Mouse (Mus musculus): Measurements from ENCODE around the gene Hoxd10. TPM values are rescaled to one million over a fixed set of nuclear protein-coding genes. Genes with fewer than 3 reads are reported as not detected.

Gene Hoxd10
- polyA plus RNA-seq, 1 experiment from 2014 or later: not detected

DNA sequence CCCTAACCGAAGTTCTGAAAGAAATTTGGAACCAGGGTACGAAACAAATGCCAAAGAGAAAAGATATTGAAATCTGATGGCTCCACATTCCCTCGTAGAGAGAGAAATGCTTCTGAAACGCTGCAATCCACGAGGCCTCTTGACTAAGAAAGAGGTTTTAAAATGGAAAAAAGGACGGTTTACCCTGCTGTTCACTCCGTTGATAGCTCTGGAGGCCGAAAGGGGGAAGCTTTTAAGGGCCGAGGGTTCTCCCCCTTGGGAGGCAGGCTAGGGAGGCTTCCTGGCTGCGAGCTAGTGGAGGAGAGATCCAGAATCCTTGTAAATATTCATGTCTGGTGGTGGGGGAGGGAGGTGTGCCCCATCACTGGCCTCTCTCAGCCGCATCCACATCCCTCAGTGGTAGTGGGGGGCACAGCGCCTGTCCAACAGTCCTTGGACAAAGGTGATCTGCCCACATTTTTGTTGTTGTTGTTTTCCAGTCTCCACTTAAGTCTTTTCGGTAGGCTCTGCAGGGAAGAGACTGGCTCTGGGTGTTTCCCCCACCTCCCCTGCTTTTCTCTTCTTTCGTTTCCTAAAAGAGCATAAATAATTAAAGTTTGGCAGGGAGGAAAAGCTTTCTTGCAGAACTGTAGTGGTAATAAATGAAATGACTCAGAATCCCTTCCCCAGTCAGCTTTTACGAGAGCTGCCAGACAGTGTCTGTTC lies 12.7 kb upstream of the Hoxd10 start, which contains the start of gene Hoxd11:
TSS of gene Hoxd11 (plus strand) at position 667 of the 705 bp plus-strand sequence.
- no peaks in the 10 kb centered on the region for H3K4me1 ChIP-seq (ENCODE audit: control insufficient read depth, insufficient read depth, low read length)
- no peak within 1 kb of the TSS for H3K9ac ChIP-seq (ENCODE audit: low read length)
- H3K4me3 ChIP-seq (ENCODE audit: low read length): no peak within 1 kb of the TSS
- ATAC-seq (replicated peaks; ENCODE audit: extremely low read depth, insufficient read depth, low FRiP score): no peak
- H3K27me3 ChIP-seq (ENCODE audit: control insufficient read depth, insufficient read depth, low read length): peaks cover 99% of the 10 kb centered on the region
- no peaks in the 10 kb centered on the region for H3K36me3 ChIP-seq (ENCODE audit: control insufficient read depth, insufficient read depth)
- no peaks in the 10 kb centered on the region for H3K9me3 ChIP-seq (replicated peaks; ENCODE audit: control insufficient read depth, low read length)
- H3K4me2 ChIP-seq (ENCODE audit: low read depth, low read length): no peak within 1 kb of the TSS
- H3K27ac ChIP-seq (ENCODE audit: low read length): no peak within 1 kb of the TSS
- 2% methylated on average over 15 of the region's 15 CpGs for WGBS

GRCm38 (mm10) chr2:74679596-74679971 lies 12.1 kb upstream of the Hoxd10 start:
- Histone ChIP-seq H3K4me3 (ENCODE audit: low read length) (no peak overlapping the region), H3K36me3 (ENCODE audit: control insufficient read depth, insufficient read depth) (no peaks in the 10 kb centered on the region), H3K27ac (ENCODE audit: low read length) (no peak overlapping the region), H3K9ac (ENCODE audit: low read length) (no peak overlapping the region), H3K9me3 (replicated peaks; ENCODE audit: control insufficient read depth, low read length) (no peaks in the 10 kb centered on the region), H3K4me1 (ENCODE audit: control insufficient read depth, insufficient read depth, low read length) (no peaks in the 10 kb centered on the region), H3K27me3 (ENCODE audit: control insufficient read depth, insufficient read depth, low read length) (peaks cover 99% of the 10 kb centered on the region), H3K4me2 (ENCODE audit: low read depth, low read length) (no peak overlapping the region)
- under 1% methylated on average over 26 of the region's 26 CpGs for WGBS
- no peak for ATAC-seq (replicated peaks; ENCODE audit: extremely low read depth, insufficient read depth, low FRiP score)

DNA sequence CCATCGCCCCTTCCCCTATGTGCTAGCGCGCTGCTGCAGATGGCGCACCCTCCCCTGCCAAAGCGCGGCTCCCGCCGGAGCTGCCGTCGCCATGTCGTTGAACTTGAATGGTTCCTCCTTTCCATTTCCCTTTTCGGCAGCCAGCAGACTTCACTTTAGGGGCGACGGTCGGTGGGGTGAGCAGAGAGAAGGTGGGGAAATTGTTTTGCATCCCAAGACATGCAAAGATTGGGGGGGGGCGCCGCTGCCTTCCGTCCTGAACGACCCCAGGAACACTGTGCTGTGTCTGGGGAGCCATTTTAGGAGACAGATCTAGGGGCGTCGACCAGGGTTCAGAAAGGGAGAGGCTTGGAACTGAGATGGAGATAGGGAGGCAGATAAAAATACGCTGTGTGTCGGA lies 11.7 kb upstream of the Hoxd10 start:
- no peak overlapping the region for H3K9ac ChIP-seq (ENCODE audit: low read length)
- no peaks in the 10 kb centered on the region for H3K4me1 ChIP-seq (ENCODE audit: control insufficient read depth, insufficient read depth, low read length)
- H3K4me2 ChIP-seq (ENCODE audit: low read depth, low read length): no peak overlapping the region
- H3K27ac ChIP-seq (ENCODE audit: low read length): no peak overlapping the region
- no peaks in the 10 kb centered on the region for H3K36me3 ChIP-seq (ENCODE audit: control insufficient read depth, insufficient read depth)
- WGBS: 2% methylated on average over 23 of the region's 23 CpGs
- H3K27me3 ChIP-seq (ENCODE audit: control insufficient read depth, insufficient read depth, low read length): peaks cover 99% of the 10 kb centered on the region
- no peaks in the 10 kb centered on the region for H3K9me3 ChIP-seq (replicated peaks; ENCODE audit: control insufficient read depth, low read length)
- no peak overlapping the region for H3K4me3 ChIP-seq (ENCODE audit: low read length)
- no peak for ATAC-seq (replicated peaks; ENCODE audit: extremely low read depth, insufficient read depth, low FRiP score)

DNA sequence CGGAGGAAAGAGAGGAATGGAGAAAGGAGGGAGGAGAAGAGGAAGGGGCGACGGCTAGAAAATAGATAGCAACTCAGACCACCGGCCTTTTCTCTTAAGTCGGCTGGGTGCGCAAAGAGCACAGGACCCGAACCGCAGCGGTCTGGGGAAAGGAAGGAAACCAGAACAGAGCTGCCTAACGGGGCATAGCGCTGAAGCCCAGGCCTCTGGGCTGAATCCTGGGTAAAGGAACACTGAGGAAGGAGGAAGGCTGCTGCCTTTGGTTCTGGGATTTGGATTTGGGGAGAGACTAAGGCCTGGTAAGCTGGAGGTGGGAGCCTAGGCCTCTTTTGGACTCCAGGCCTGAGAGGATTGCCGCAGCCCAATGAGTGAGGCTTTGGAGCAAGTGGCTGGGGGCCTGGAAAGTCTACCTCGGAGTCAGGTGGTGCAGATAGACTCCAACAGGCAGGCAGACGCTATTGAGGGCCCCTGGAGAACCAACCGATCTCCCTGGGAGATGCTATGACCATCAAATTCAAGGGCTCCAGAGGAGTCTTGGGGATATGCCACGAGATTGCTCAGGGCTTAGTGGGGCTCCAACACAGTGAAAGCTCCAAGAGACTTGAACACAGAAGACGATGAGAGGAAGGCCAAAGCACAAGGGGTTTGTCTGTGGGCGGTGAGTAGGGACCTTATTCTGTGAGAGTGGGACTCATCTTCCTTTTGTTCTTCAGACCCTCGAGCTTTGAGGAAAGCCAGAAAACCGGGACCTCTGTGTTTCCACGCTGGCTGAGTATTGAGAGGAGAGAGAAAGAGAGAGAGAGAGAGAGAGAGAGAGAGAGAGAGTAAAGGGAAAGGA lies 10.9 kb upstream of the Hoxd10 start:
- Histone ChIP-seq H3K4me2 (ENCODE audit: low read depth, low read length) (no peak overlapping the region), H3K36me3 (ENCODE audit: control insufficient read depth, insufficient read depth) (no peaks in the 10 kb centered on the region), H3K9me3 (replicated peaks; ENCODE audit: control insufficient read depth, low read length) (no peaks in the 10 kb centered on the region), H3K9ac (ENCODE audit: low read length) (no peak overlapping the region), H3K4me3 (ENCODE audit: low read length) (no peak overlapping the region), H3K4me1 (ENCODE audit: control insufficient read depth, insufficient read depth, low read length) (no peaks in the 10 kb centered on the region), H3K27ac (ENCODE audit: low read length) (no peak overlapping the region), H3K27me3 (ENCODE audit: control insufficient read depth, insufficient read depth, low read length) (peaks cover 98% of the 10 kb centered on the region)
- 2% methylated on average over 21 of the region's 21 CpGs for WGBS
- ATAC-seq (replicated peaks; ENCODE audit: extremely low read depth, insufficient read depth, low FRiP score): no peak

- H3K4me1 ChIP-seq (ENCODE audit: control insufficient read depth, insufficient read depth, low read length): no peaks in the 10 kb centered on the region
- WGBS: under 1% methylated on average over 69 of the region's 78 CpGs
- no peak overlapping the region for H3K9ac ChIP-seq (ENCODE audit: low read length)
- no peaks in the 10 kb centered on the region for H3K36me3 ChIP-seq (ENCODE audit: control insufficient read depth, insufficient read depth)
- H3K27me3 ChIP-seq (ENCODE audit: control insufficient read depth, insufficient read depth, low read length): peaks cover 93% of the 10 kb centered on the region
- no peak overlapping the region for H3K27ac ChIP-seq (ENCODE audit: low read length)
- no peaks in the 10 kb centered on the region for H3K9me3 ChIP-seq (replicated peaks; ENCODE audit: control insufficient read depth, low read length)
- H3K4me3 ChIP-seq (ENCODE audit: low read length): peak overlapping the region; percentile 30
- H3K4me2 ChIP-seq (ENCODE audit: low read depth, low read length): peak overlapping the region; percentile 25
- ATAC-seq (replicated peaks; ENCODE audit: extremely low read depth, insufficient read depth, low FRiP score): no peak
Observed at GRCm38 (mm10) chr2:74681594-74682531, 9.9 kb upstream of the Hoxd10 start.

GRCm38 (mm10) chr2:74682796-74683195 lies 8.9 kb upstream of the Hoxd10 start:
- Histone ChIP-seq H3K4me1 (ENCODE audit: control insufficient read depth, insufficient read depth, low read length) (no peaks in the 10 kb centered on the region), H3K9ac (ENCODE audit: low read length) (no peak overlapping the region), H3K27me3 (ENCODE audit: control insufficient read depth, insufficient read depth, low read length) (peaks cover 93% of the 10 kb centered on the region), H3K4me2 (ENCODE audit: low read depth, low read length) (peak overlapping the region; percentile 25), H3K36me3 (ENCODE audit: control insufficient read depth, insufficient read depth) (no peaks in the 10 kb centered on the region), H3K4me3 (ENCODE audit: low read length) (peak overlapping the region; percentile 30), H3K9me3 (replicated peaks; ENCODE audit: control insufficient read depth, low read length) (no peaks in the 10 kb centered on the region), H3K27ac (ENCODE audit: low read length) (no peak overlapping the region)
- 2% methylated on average over 38 of the region's 51 CpGs for WGBS
- ATAC-seq (replicated peaks; ENCODE audit: extremely low read depth, insufficient read depth, low FRiP score): no peak

DNA sequence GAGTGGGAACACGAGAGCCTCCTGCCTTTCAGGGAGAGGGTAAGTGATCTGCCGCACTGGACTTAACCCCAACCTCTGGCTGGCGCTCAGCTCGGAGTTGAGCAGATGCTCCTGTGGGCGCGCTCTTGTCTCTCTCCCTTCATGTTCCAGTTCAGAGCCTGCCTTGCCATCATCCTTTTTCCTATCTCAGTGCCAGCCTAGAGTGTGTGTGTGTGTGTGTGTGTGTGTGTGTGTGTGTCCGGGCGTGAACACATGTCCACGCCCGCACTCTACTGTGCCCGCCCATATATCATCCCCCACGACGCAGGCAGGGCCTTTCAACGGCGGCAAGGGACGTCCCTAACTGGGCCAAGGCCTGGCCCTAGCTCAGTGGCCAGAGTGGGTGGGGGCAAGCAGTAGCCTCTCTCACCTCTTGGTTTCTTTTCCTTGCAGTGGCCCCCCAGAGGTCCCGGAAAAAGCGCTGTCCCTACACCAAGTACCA lies 8.2 kb upstream of the Hoxd10 start:
- Histone ChIP-seq H3K27ac (ENCODE audit: low read length) (no peak overlapping the region), H3K4me2 (ENCODE audit: low read depth, low read length) (no peak overlapping the region), H3K27me3 (ENCODE audit: control insufficient read depth, insufficient read depth, low read length) (peaks cover 91% of the 10 kb centered on the region), H3K9ac (ENCODE audit: low read length) (no peak overlapping the region), H3K4me1 (ENCODE audit: control insufficient read depth, insufficient read depth, low read length) (no peaks in the 10 kb centered on the region), H3K9me3 (replicated peaks; ENCODE audit: control insufficient read depth, low read length) (no peaks in the 10 kb centered on the region), H3K4me3 (ENCODE audit: low read length) (no peak overlapping the region), H3K36me3 (ENCODE audit: control insufficient read depth, insufficient read depth) (no peaks in the 10 kb centered on the region)
- 2% methylated on average over 18 of the region's 18 CpGs for WGBS
- no peak for ATAC-seq (replicated peaks; ENCODE audit: extremely low read depth, insufficient read depth, low FRiP score)

DNA sequence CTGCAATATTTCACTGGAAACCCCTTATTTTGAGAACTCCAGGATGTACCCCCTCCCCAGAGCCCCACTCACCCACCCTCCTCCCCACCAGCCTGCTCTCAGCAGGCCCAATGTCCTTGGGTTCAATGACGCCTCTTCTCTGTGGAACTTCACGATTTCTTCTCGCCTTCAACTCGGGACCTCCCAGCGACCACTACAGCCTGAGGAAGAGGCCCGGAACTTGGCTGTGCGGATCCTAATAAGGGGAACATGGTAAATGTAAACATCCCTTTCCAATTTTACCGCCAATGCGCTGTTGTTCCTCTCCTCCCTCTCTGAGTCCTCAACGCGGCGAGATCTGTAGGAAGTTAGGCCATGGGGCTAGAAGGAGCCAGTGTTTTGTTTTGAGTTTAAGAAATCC lies 7.6 kb upstream of the Hoxd10 start:
- H3K27me3 ChIP-seq (ENCODE audit: control insufficient read depth, insufficient read depth, low read length): peaks cover 89% of the 10 kb centered on the region
- H3K4me2 ChIP-seq (ENCODE audit: low read depth, low read length): no peak overlapping the region
- H3K36me3 ChIP-seq (ENCODE audit: control insufficient read depth, insufficient read depth): no peaks in the 10 kb centered on the region
- H3K27ac ChIP-seq (ENCODE audit: low read length): no peak overlapping the region
- no peaks in the 10 kb centered on the region for H3K4me1 ChIP-seq (ENCODE audit: control insufficient read depth, insufficient read depth, low read length)
- no peak overlapping the region for H3K9ac ChIP-seq (ENCODE audit: low read length)
- WGBS: 3% methylated on average over 12 of the region's 12 CpGs
- ATAC-seq (replicated peaks; ENCODE audit: extremely low read depth, insufficient read depth, low FRiP score): no peak
- H3K4me3 ChIP-seq (ENCODE audit: low read length): no peak overlapping the region
- H3K9me3 ChIP-seq (replicated peaks; ENCODE audit: control insufficient read depth, low read length): no peaks in the 10 kb centered on the region

Data from heart, embryonic 16.5 days (tissue).